In the genomic region with DNA sequence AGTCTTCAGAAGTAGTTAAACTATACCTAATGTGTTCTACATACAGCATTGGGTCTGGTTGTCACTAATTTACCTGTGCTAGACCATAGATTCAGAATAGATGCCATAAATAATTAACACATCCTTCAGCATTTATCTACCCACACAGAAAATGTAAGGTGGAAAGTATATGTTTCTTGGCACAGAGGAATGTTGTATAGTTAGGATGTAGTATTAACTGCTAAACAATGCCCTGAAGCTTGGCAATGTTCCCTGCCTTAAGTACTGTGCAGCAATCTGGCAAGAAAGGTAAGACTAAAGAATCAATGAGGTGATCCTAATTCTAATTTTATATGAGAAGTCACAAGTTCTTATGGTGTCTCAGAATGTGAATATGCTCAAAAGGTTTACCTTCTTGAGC, we compare ENCODE assay signal across 16 mouse cellular contexts.
"Had no signal": no experiment of that assay in that cellular context is flagged by ENCODE, and none has a peak within 500 bp of the region (broad histone marks: within the 10 kb centered on the region; RNA-seq: fewer than 3 reads in every experiment).

No protein-coding gene starts in this region.

- H3K9me3 ChIP-seq: neural tube, embryonic 13.5 days; neural tube, embryonic 15.5 days; stomach, embryonic 15.5 days had no signal

- H3K27ac ChIP-seq: neural tube, embryonic 13.5 days; neural tube, embryonic 15.5 days; stomach, embryonic 15.5 days; stomach, postnatal 0 days had no signal

- DNase-seq: retina, postnatal 1 day; right cerebral cortex, adult 18-20 months; right cerebral cortex, postnatal 14 days; right cerebral cortex, postnatal 25 days; right cerebral cortex, postnatal 4 days; spleen, adult 18-20 months; thymus, adult 18-20 months; thymus, adult 2 months; thymus, postnatal 14 days; thymus, postnatal 25 days; thymus, postnatal 36 days; thymus, postnatal 4 days had no signal

- H3K4me3 ChIP-seq: neural tube, embryonic 13.5 days; neural tube, embryonic 15.5 days; stomach, embryonic 15.5 days had no signal

- H3K27me3 ChIP-seq: neural tube, embryonic 13.5 days; neural tube, embryonic 15.5 days; stomach, embryonic 15.5 days had no signal

- H3K4me1 ChIP-seq: neural tube, embryonic 13.5 days; neural tube, embryonic 15.5 days; stomach, embryonic 15.5 days had no signal

- H3K9ac ChIP-seq: neural tube, embryonic 13.5 days; neural tube, embryonic 15.5 days; stomach, embryonic 15.5 days had no signal

- H3K36me3 ChIP-seq: neural tube, embryonic 13.5 days; neural tube, embryonic 15.5 days; stomach, embryonic 15.5 days had no signal

- H3K4me2 ChIP-seq: neural tube, embryonic 13.5 days; neural tube, embryonic 15.5 days; stomach, embryonic 15.5 days had no signal
